Mouse (Mus musculus) brain, embryonic 14.5 days (tissue): ENCODE results near the gene Sec61a2. TPM values are rescaled to one million over a fixed set of nuclear protein-coding genes. Genes with fewer than 3 reads are reported as not detected.

ENCODE experiments used
- DNase-seq: peaks from one replicate; pipeline ENCODE4 v3.0.0-alpha.2; 2011; ENCODE audit warnings: low read depth
- CTCF ChIP-seq: fragments of 200-500 bp; IDR thresholded peaks from 2 replicates; pipeline ENCODE4 v1.5.1; 2012; ENCODE audit warnings: inconsistent platforms, mild to moderate bottlenecking, moderate library complexity, borderline replicate concordance; ENCODE audit not compliant: insufficient read depth, insufficient read length; ENCODE audit errors: extremely low read depth
- POLR2A ChIP-seq: fragments of 200-500 bp; IDR thresholded peaks from 2 replicates; pipeline ENCODE4 v1.6.1; 2012; ENCODE audit warnings: mild to moderate bottlenecking, inconsistent platforms, borderline replicate concordance; ENCODE audit not compliant: poor library complexity, insufficient read depth, insufficient read length, severe bottlenecking; ENCODE audit errors: extremely low read depth
- polyA plus RNA-seq: library from polyadenylated mRNA; depleted of rRNA; stranded (reverse); fragments of >200 nt; gene quantifications from 2 replicates; pipeline ENCODE4 v1.2.3, GENCODE M21; 2012

The Sec61a2 gene
- polyA plus RNA-seq, 1 experiment: 156 TPM

- no peak for TF ChIP-seq CTCF
- TF ChIP-seq POLR2A: no peak
- DNase-seq: no peak
These were observed 35.2 kb upstream of the Sec61a2 start for GRCm38 (mm10) chr2:5930291-5931054.

- no peak for DNase-seq
- TF ChIP-seq POLR2A: no peak
- no peak for TF ChIP-seq CTCF
These were observed 34.6 kb upstream of the Sec61a2 start for GRCm38 (mm10) chr2:5929793-5930192.

GRCm38 (mm10) chr2:5927481-5927880 is 32.2 kb upstream of the Sec61a2 start:
- TF ChIP-seq CTCF (no peak), POLR2A (no peak)
- DNase-seq: no peak

GRCm38 (mm10) chr2:5923786-5924185 is 28.6 kb upstream of the Sec61a2 start:
- no peak for DNase-seq

GRCm38 (mm10) chr2:5922823-5923222 is 27.6 kb upstream of the Sec61a2 start:
- DNase-seq: no peak
- TF ChIP-seq POLR2A: no peak
- TF ChIP-seq CTCF: no peak

More at GRCm38 (mm10) chr2:5923786-5924185, 28.6 kb upstream of the Sec61a2 start:
- no peak for TF ChIP-seq POLR2A
- no peak for TF ChIP-seq CTCF

- TF ChIP-seq CTCF (no peak), POLR2A (no peak)
- DNase-seq: peak; percentile 64
These were observed 16.2 kb upstream of the Sec61a2 start for GRCm38 (mm10) chr2:5911282-5911965.

GRCm38 (mm10) chr2:5906625-5907024 is 11.4 kb upstream of the Sec61a2 start:
- peak; percentile 68 for DNase-seq
- TF ChIP-seq POLR2A (no peak), CTCF (peak; percentile 57; the same call in 1 of the 2 replicates)

- peak; percentile 75 for DNase-seq
- TF ChIP-seq CTCF (no peak), POLR2A (no peak)
These were observed 10.9 kb upstream of the Sec61a2 start for GRCm38 (mm10) chr2:5906092-5906491.

- peak; percentile 54 for DNase-seq
- no peak for TF ChIP-seq POLR2A
- peak; percentile 46; the same call in 1 of the 2 replicates for TF ChIP-seq CTCF
These were observed 4.9 kb upstream of the Sec61a2 start for GRCm38 (mm10) chr2:5900145-5900544.

- TF ChIP-seq POLR2A (no peak), CTCF (no peak)
- DNase-seq: peak; percentile 44
These were observed 936 bp downstream of the Sec61a2 start for GRCm38 (mm10) chr2:5894296-5894695.

- DNase-seq: no peak
- no peak for TF ChIP-seq POLR2A
- TF ChIP-seq CTCF: no peak
These were observed 5.8 kb downstream of the Sec61a2 start for GRCm38 (mm10) chr2:5889412-5889811.

- DNase-seq: no peak
- no peak for TF ChIP-seq CTCF
- TF ChIP-seq POLR2A: no peak
These were observed 6.4 kb downstream of the Sec61a2 start for GRCm38 (mm10) chr2:5888865-5889264.

GRCm38 (mm10) chr2:5877446-5877845 is 17.8 kb downstream of the Sec61a2 start:
- TF ChIP-seq CTCF: no peak
- TF ChIP-seq POLR2A: no peak
- DNase-seq: no peak

GRCm38 (mm10) chr2:5869746-5870145 is 25.5 kb downstream of the Sec61a2 start:
- no peak for TF ChIP-seq CTCF
- no peak for TF ChIP-seq POLR2A
- no peak for DNase-seq

GRCm38 (mm10) chr2:5867681-5868080 is 27.6 kb downstream of the Sec61a2 start:
- DNase-seq: no peak
- no peak for TF ChIP-seq POLR2A
- no peak for TF ChIP-seq CTCF

- TF ChIP-seq CTCF (no peak), POLR2A (no peak)
- no peak for DNase-seq
These were observed 32.4 kb downstream of the Sec61a2 start, which contains the start of gene Gm13199 for GRCm38 (mm10) chr2:5862834-5863233. TSS of gene Gm13199 (minus strand) at chr2:5862934.
